Mouse (Mus musculus): Measurements from ENCODE around the gene Alg5. TPM values are rescaled to one million over a fixed set of nuclear protein-coding genes. Genes with fewer than 3 reads are reported as not detected.

Gene Alg5
- polyA plus RNA-seq, 1 experiment from 2014 or later = 50.7 TPM

- WGBS = 94% methylated on average over 11 of the region's 11 CpGs
- Histone ChIP-seq H3K36me3 (ENCODE audit: insufficient read depth) (peaks cover 75% of the 10 kb centered on the region), H3K4me2 (no peak overlapping the region), H3K27me3 (ENCODE audit: insufficient read depth, low read length) (no peaks in the 10 kb centered on the region), H3K27ac (ENCODE audit: low read depth) (no peak overlapping the region), H3K4me1 (ENCODE audit: insufficient read depth) (no peaks in the 10 kb centered on the region), H3K9ac (no peak overlapping the region), H3K9me3 (ENCODE audit: low read depth, low read length) (no peaks in the 10 kb centered on the region), H3K4me3 (ENCODE audit: low read depth, low read length) (no peak overlapping the region)
- DNase-seq (no peak), ATAC-seq (ENCODE audit: insufficient read depth) (no peak)
- no peak for TF ChIP-seq CTCF (IDR thresholded peaks at IDR 0.05; ENCODE audit: low read depth)
These were observed 6.6 kb downstream of the Alg5 start for GRCm38 (mm10) chr3:54741965-54742364.

- 46% methylated on average over 5 of the region's 5 CpGs for WGBS
- H3K4me2 ChIP-seq = no peak overlapping the region
- no peak overlapping the region for H3K4me3 ChIP-seq (ENCODE audit: low read depth, low read length)
- peak; percentile 53 for DNase-seq
- peaks cover 97% of the 10 kb centered on the region for H3K36me3 ChIP-seq (ENCODE audit: insufficient read depth)
- H3K9ac ChIP-seq = no peak overlapping the region
- no peaks in the 10 kb centered on the region for H3K4me1 ChIP-seq (ENCODE audit: insufficient read depth)
- H3K27ac ChIP-seq (ENCODE audit: low read depth) = no peak overlapping the region
- no peaks in the 10 kb centered on the region for H3K9me3 ChIP-seq (ENCODE audit: low read depth, low read length)
- TF ChIP-seq CTCF (IDR thresholded peaks at IDR 0.05; ENCODE audit: low read depth) = peak; percentile 64
- 0 out of 2 replicates have a peak, but pooled peaks have one; percentile 11 for ATAC-seq (ENCODE audit: insufficient read depth)
- H3K27me3 ChIP-seq (ENCODE audit: insufficient read depth, low read length) = no peaks in the 10 kb centered on the region
These were observed 10.5 kb downstream of the Alg5 start for GRCm38 (mm10) chr3:54745799-54746198.

GRCm38 (mm10) chr3:54753411-54753810, 18.1 kb downstream of the Alg5 start:
- Histone ChIP-seq H3K4me1 (ENCODE audit: insufficient read depth) (peaks cover 16% of the 10 kb centered on the region; the same call in 1 of the 2 replicates), H3K36me3 (ENCODE audit: insufficient read depth) (peaks cover 31% of the 10 kb centered on the region), H3K9ac (no peak overlapping the region), H3K4me3 (ENCODE audit: low read depth, low read length) (no peak overlapping the region), H3K27me3 (ENCODE audit: insufficient read depth, low read length) (0 out of 2 replicates have a peak, but pooled peaks cover 4% of the 10 kb centered on the region), H3K4me2 (no peak overlapping the region), H3K27ac (ENCODE audit: low read depth) (no peak overlapping the region), H3K9me3 (ENCODE audit: low read depth, low read length) (no peaks in the 10 kb centered on the region)
- 55% methylated on average over 4 of the region's 4 CpGs for WGBS
- DNase-seq = no peak
- TF ChIP-seq CTCF (IDR thresholded peaks at IDR 0.05; ENCODE audit: low read depth) = no peak
- no peak for ATAC-seq (ENCODE audit: insufficient read depth)

- H3K4me3 ChIP-seq (ENCODE audit: low read depth, low read length) = peak within 1 kb of the TSS; percentile 79
- H3K36me3 ChIP-seq (ENCODE audit: insufficient read depth) = peaks cover 12% of the 10 kb centered on the region
- H3K27me3 ChIP-seq (ENCODE audit: insufficient read depth, low read length) = 0 out of 2 replicates have a peak, but pooled peaks cover 4% of the 10 kb centered on the region
- ATAC-seq (ENCODE audit: insufficient read depth) (peak; percentile 85), DNase-seq (peak; percentile 90)
- H3K9me3 ChIP-seq (ENCODE audit: low read depth, low read length) = no peaks in the 10 kb centered on the region
- WGBS = under 1% methylated on average over 60 of the region's 66 CpGs
- peak within 1 kb of the TSS; percentile 84 for H3K27ac ChIP-seq (ENCODE audit: low read depth)
- TF ChIP-seq CTCF (IDR thresholded peaks at IDR 0.05; ENCODE audit: low read depth) = no peak
- H3K9ac ChIP-seq = peak within 1 kb of the TSS; percentile 74
- peak within 1 kb of the TSS; percentile 99 for H3K4me2 ChIP-seq
- H3K4me1 ChIP-seq (ENCODE audit: insufficient read depth) = peaks cover 17% of the 10 kb centered on the region; the same call in 1 of the 2 replicates
These were observed 20.1 kb downstream of the Alg5 start, which contains the start of gene Smad9 for GRCm38 (mm10) chr3:54755145-54756041. Smad9 (plus strand) TSS chr3:54755582.

- peak overlapping the region; percentile 84 for H3K27ac ChIP-seq (ENCODE audit: low read depth)
- peak; percentile 63 for ATAC-seq (ENCODE audit: insufficient read depth)
These were observed 20.7 kb downstream of the Alg5 start for GRCm38 (mm10) chr3:54756058-54756457.

GRCm38 (mm10) chr3:54757446-54757845, 22.1 kb downstream of the Alg5 start:
- ATAC-seq (ENCODE audit: insufficient read depth) = no peak
- 0 out of 2 replicates have a peak, but pooled peaks cover 4% of the 10 kb centered on the region for H3K27me3 ChIP-seq (ENCODE audit: insufficient read depth, low read length)
- no peak overlapping the region for H3K27ac ChIP-seq (ENCODE audit: low read depth)
- H3K4me3 ChIP-seq (ENCODE audit: low read depth, low read length) = 0 out of 2 replicates have a peak overlapping the region, but pooled peaks have one; percentile 79
- TF ChIP-seq CTCF (IDR thresholded peaks at IDR 0.05; ENCODE audit: low read depth) = no peak
- H3K9me3 ChIP-seq (ENCODE audit: low read depth, low read length) = no peaks in the 10 kb centered on the region
- no peaks in the 10 kb centered on the region for H3K36me3 ChIP-seq (ENCODE audit: insufficient read depth)
- peak overlapping the region; percentile 99 for H3K4me2 ChIP-seq
- no peak for DNase-seq
- peaks cover 29% of the 10 kb centered on the region; the same call in 1 of the 2 replicates for H3K4me1 ChIP-seq (ENCODE audit: insufficient read depth)
- H3K9ac ChIP-seq = no peak overlapping the region
- WGBS = 48% methylated on average over 8 of the region's 8 CpGs

More at GRCm38 (mm10) chr3:54756058-54756457, 20.7 kb downstream of the Alg5 start:
- WGBS = under 1% methylated on average over 11 of the region's 11 CpGs
- peak; percentile 67 for DNase-seq
- TF ChIP-seq CTCF (IDR thresholded peaks at IDR 0.05; ENCODE audit: low read depth) = 0 out of 2 replicates have a peak, but pooled peaks have one; percentile 15
- Histone ChIP-seq H3K27me3 (ENCODE audit: insufficient read depth, low read length) (0 out of 2 replicates have a peak, but pooled peaks cover 4% of the 10 kb centered on the region), H3K4me1 (ENCODE audit: insufficient read depth) (peaks cover 24% of the 10 kb centered on the region; the same call in 1 of the 2 replicates), H3K4me2 (peak overlapping the region; percentile 99), H3K9me3 (ENCODE audit: low read depth, low read length) (no peaks in the 10 kb centered on the region), H3K9ac (peak overlapping the region; percentile 74), H3K4me3 (ENCODE audit: low read depth, low read length) (peak overlapping the region; percentile 79), H3K36me3 (ENCODE audit: insufficient read depth) (0 out of 2 replicates have a peak, but pooled peaks cover 6% of the 10 kb centered on the region)

DNA sequence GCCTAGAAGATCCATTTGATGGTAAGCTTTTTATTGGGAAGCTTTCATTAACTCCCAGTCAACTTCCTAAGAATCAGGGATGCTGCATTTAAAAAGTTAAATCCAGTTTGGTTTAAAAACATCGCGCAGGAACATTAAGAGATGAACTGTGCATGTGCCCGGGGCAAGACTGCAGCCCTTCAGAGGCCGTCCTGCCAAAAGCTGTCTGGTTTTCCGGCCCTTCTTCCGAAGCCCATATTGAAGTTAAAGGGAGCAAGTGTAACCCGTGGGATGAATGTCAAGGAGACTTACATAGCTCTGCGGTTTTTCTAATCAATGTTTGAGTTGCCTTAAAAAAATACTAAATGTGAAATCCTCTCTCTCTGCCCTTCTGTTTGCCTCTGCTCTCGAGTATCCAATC, 23.9 kb downstream of the Alg5 start:
- WGBS = 52% methylated on average over 9 of the region's 9 CpGs
- Histone ChIP-seq H3K27ac (ENCODE audit: low read depth) (no peak overlapping the region), H3K4me3 (ENCODE audit: low read depth, low read length) (no peak overlapping the region), H3K9me3 (ENCODE audit: low read depth, low read length) (no peaks in the 10 kb centered on the region), H3K4me1 (ENCODE audit: insufficient read depth) (peaks cover 29% of the 10 kb centered on the region; the same call in 1 of the 2 replicates), H3K27me3 (ENCODE audit: insufficient read depth, low read length) (0 out of 2 replicates have a peak, but pooled peaks cover 4% of the 10 kb centered on the region), H3K9ac (no peak overlapping the region), H3K4me2 (no peak overlapping the region), H3K36me3 (ENCODE audit: insufficient read depth) (no peaks in the 10 kb centered on the region)
- ATAC-seq (ENCODE audit: insufficient read depth) (no peak), DNase-seq (no peak)
- no peak for TF ChIP-seq CTCF (IDR thresholded peaks at IDR 0.05; ENCODE audit: low read depth)

Data from lung, embryonic 14.5 days (tissue).